Mouse (Mus musculus): ENCODE data around the gene Dnajc28.
"Not testable (repeated sequence)": the region's sequence is repeated elsewhere in the genome, so short reads cannot be mapped to it uniquely, and the experiment has no call there.

Dnajc28 gene

GRCm38 (mm10) chr16:91618511-91619501 is at the start of gene Dnajc28:
Gene Dnajc28, minus strand, starts transcription at chr16:91619026.
- DNase-seq (ENCODE audit: low spot score), result no peak

- DNase-seq (ENCODE audit: low spot score), result no peak
These were observed 45.0 kb upstream of the Dnajc28 start for GRCm38 (mm10) chr16:91663795-91664194.

GRCm38 (mm10) chr16:91662336-91662735 is 43.5 kb upstream of the Dnajc28 start:
- no peak for DNase-seq (ENCODE audit: low spot score)

- DNase-seq (ENCODE audit: low spot score), result no peak
These were observed 42.6 kb upstream of the Dnajc28 start for GRCm38 (mm10) chr16:91661397-91661796.

- no peak for DNase-seq (ENCODE audit: low spot score)
These were observed 41.0 kb upstream of the Dnajc28 start for GRCm38 (mm10) chr16:91659798-91660197.

GRCm38 (mm10) chr16:91658471-91658870 is 39.6 kb upstream of the Dnajc28 start:
- DNase-seq (ENCODE audit: low spot score), result no peak

GRCm38 (mm10) chr16:91657285-91657684 is 38.5 kb upstream of the Dnajc28 start:
- DNase-seq (ENCODE audit: low spot score), result no peak

GRCm38 (mm10) chr16:91655285-91655684 is 36.5 kb upstream of the Dnajc28 start:
- DNase-seq (ENCODE audit: low spot score), result no peak

- no peak for DNase-seq (ENCODE audit: low spot score)
These were observed 33.4 kb upstream of the Dnajc28 start for GRCm38 (mm10) chr16:91652191-91652590.

GRCm38 (mm10) chr16:91649781-91650180 is 31.0 kb upstream of the Dnajc28 start:
- DNase-seq (ENCODE audit: low spot score), result no peak

- no peak for DNase-seq (ENCODE audit: low spot score)
These were observed 30.4 kb upstream of the Dnajc28 start for GRCm38 (mm10) chr16:91649246-91649645.

- peak; percentile 42 for DNase-seq (ENCODE audit: low spot score)
These were observed 29.4 kb upstream of the Dnajc28 start for GRCm38 (mm10) chr16:91648220-91648550.

- DNase-seq (ENCODE audit: low spot score), result peak; percentile 82
These were observed 28.8 kb upstream of the Dnajc28 start, which contains the start of gene Son for GRCm38 (mm10) chr16:91647461-91648219. Gene Son, plus strand, starts transcription at chr16:91647506.

GRCm38 (mm10) chr16:91646681-91647419 is 28.0 kb upstream of the Dnajc28 start, which contains the start of gene Gart:
Gene Gart, minus strand, starts transcription at chr16:91646952.
- peak; percentile 74 for DNase-seq (ENCODE audit: low spot score)

GRCm38 (mm10) chr16:91645995-91646602 is 27.3 kb upstream of the Dnajc28 start:
- DNase-seq (ENCODE audit: low spot score), result no peak

- not testable (repeated sequence) for DNase-seq (ENCODE audit: low spot score)
These were observed 26.6 kb upstream of the Dnajc28 start for GRCm38 (mm10) chr16:91645420-91645819.

GRCm38 (mm10) chr16:91644901-91645300 is 26.1 kb upstream of the Dnajc28 start:
- no peak for DNase-seq (ENCODE audit: low spot score)

GRCm38 (mm10) chr16:91640171-91640570 is 21.3 kb upstream of the Dnajc28 start:
- DNase-seq (ENCODE audit: low spot score), result no peak

GRCm38 (mm10) chr16:91639636-91640035 is 20.8 kb upstream of the Dnajc28 start:
- DNase-seq (ENCODE audit: low spot score), result no peak

- no peak for DNase-seq (ENCODE audit: low spot score)
These were observed 20.3 kb upstream of the Dnajc28 start for GRCm38 (mm10) chr16:91639161-91639560.

GRCm38 (mm10) chr16:91633641-91634040 is 14.8 kb upstream of the Dnajc28 start:
- no peak for DNase-seq (ENCODE audit: low spot score)

- DNase-seq (ENCODE audit: low spot score), result no peak
These were observed 14.1 kb upstream of the Dnajc28 start for GRCm38 (mm10) chr16:91632940-91633339.

Measured in urinary bladder, postnatal 10 days (tissue).